Mouse (Mus musculus) liver, embryonic 14.5 days (tissue): ENCODE data around the gene Smc1b.

Experiments
- CTCF ChIP-seq: IDR thresholded peaks from 2 replicates; pipeline ENCODE4 v1.5.1; 2016; ENCODE audit warnings: antibody characterized with exemption, low read depth, control low read depth
- EP300 ChIP-seq: IDR thresholded peaks from 2 replicates; pipeline ENCODE4 v1.6.1; 2016; ENCODE audit warnings: antibody characterized with exemption, low read depth

GRCm38 (mm10) chr15:85016951-85017664 lies 114.7 kb downstream of the Smc1b start, which contains the start of gene Upk3a:
- no peak for TF ChIP-seq CTCF
- no peak for TF ChIP-seq EP300
